Mouse (Mus musculus): ENCODE measurements around the gene Tectb. TPM values are rescaled to one million over a fixed set of nuclear protein-coding genes. Genes with fewer than 3 reads are reported as not detected.
A peak's percentile ranks its signal among the peaks of the same experiment; 100 is the strongest.
"Not testable (repeated sequence)": the region's sequence is repeated elsewhere in the genome, so short reads cannot be mapped to it uniquely, and the experiment has no call there.

Tectb gene
- polyA plus RNA-seq, 1 experiment from 2014 or later, result 0.09 TPM

DNA sequence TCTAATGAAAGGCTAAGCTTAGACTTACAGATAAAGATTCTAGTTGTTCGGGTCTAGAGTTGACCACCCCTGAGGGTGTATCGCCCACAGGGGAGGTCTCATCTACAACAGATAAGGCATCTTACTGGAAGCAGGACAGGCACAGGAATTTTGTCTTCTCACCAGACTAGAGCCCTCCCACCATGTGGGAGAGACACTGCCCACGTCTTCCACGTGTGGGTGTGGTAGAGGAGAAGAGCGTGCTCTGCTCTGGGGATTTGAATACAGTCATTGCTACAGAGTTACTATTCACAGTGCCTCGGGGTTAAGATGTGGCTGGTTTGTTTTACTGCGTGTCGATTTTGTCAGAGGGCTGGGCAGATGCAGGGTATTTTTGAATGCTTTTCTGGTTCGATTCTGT lies 33.0 kb upstream of the Tectb start:
- Histone ChIP-seq H3K36me3 (replicated peaks; ENCODE audit: insufficient read depth, low read length) (no peaks in the 10 kb centered on the region), H3K9ac (replicated peaks) (no peak overlapping the region), H3K4me1 (ENCODE audit: insufficient read depth) (peaks cover 19% of the 10 kb centered on the region), H3K4me2 (ENCODE audit: low read depth, low read length) (no peak overlapping the region), H3K4me3 (ENCODE audit: low read depth, low read length) (no peak overlapping the region), H3K27ac (ENCODE audit: low read depth) (no peak overlapping the region), H3K27me3 (ENCODE audit: insufficient read depth, low read length) (no peaks in the 10 kb centered on the region), H3K9me3 (ENCODE audit: low read length) (no peaks in the 10 kb centered on the region)
- DNase-seq (no peak), ATAC-seq (no peak)
- 65% methylated on average over 9 of the region's 9 CpGs for WGBS (ENCODE audit: insufficient replicate concordance)
- TF ChIP-seq CTCF (IDR thresholded peaks at IDR 0.05; ENCODE audit: low read depth), result no peak
- TF ChIP-seq EP300 (IDR thresholded peaks at IDR 0.05; ENCODE audit: low read depth), result no peak

DNA sequence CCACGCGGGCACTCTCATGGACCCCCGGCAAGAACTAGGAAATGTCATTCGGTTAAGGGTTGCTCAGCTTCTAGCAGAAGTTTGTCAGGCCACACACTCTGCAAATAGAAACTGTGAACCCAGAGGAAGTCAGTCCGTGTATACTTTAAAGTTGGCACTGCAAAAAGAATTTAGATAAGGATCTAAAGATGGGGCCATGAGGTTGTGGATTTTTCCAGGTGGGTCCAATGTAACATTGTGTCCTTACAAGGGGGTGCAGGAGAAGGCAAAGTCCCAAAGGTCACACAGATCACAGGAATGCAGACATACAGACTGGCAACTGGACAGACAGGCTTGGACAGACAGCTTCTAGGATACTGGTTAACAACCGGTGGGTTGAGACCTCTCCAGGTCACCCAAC lies 32.4 kb upstream of the Tectb start:
- H3K9me3 ChIP-seq (ENCODE audit: low read length), result no peaks in the 10 kb centered on the region
- ATAC-seq, result no peak
- no peak overlapping the region for H3K4me3 ChIP-seq (ENCODE audit: low read depth, low read length)
- no peak overlapping the region for H3K27ac ChIP-seq (ENCODE audit: low read depth)
- H3K4me1 ChIP-seq (ENCODE audit: insufficient read depth), result peaks cover 19% of the 10 kb centered on the region
- 43% methylated on average over 6 of the region's 6 CpGs for WGBS (ENCODE audit: insufficient replicate concordance)
- H3K27me3 ChIP-seq (ENCODE audit: insufficient read depth, low read length), result no peaks in the 10 kb centered on the region
- no peak overlapping the region for H3K9ac ChIP-seq (replicated peaks)
- no peak overlapping the region for H3K4me2 ChIP-seq (ENCODE audit: low read depth, low read length)
- DNase-seq, result no peak
- TF ChIP-seq CTCF (IDR thresholded peaks at IDR 0.05; ENCODE audit: low read depth) (no peak), EP300 (IDR thresholded peaks at IDR 0.05; ENCODE audit: low read depth) (no peak)
- no peaks in the 10 kb centered on the region for H3K36me3 ChIP-seq (replicated peaks; ENCODE audit: insufficient read depth, low read length)

DNA sequence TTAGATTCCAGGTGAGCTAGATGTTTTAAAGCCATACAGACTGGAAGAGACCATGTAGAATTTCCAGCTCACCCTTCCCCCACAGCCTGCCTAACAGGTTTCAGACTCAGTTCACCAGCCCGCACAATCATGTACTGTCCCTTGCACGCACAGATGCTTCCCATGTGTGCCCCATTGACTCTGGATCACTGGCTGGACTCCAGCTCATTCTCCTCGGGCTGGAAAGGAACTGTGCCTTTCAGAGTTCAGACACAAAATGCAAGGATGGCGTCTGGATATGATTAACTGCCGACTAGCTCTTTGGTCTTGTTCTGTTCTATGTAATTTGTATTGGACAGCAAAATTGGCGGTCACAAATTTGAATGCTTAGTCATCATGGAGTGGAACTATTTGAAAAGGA lies 30.9 kb upstream of the Tectb start:
- no peaks in the 10 kb centered on the region for H3K9me3 ChIP-seq (ENCODE audit: low read length)
- no peak overlapping the region for H3K4me2 ChIP-seq (ENCODE audit: low read depth, low read length)
- 75% methylated on average over 6 of the region's 6 CpGs for WGBS (ENCODE audit: insufficient replicate concordance)
- ATAC-seq (no peak), DNase-seq (no peak)
- no peaks in the 10 kb centered on the region for H3K27me3 ChIP-seq (ENCODE audit: insufficient read depth, low read length)
- TF ChIP-seq EP300 (IDR thresholded peaks at IDR 0.05; ENCODE audit: low read depth) (no peak), CTCF (IDR thresholded peaks at IDR 0.05; ENCODE audit: low read depth) (no peak)
- H3K27ac ChIP-seq (ENCODE audit: low read depth), result no peak overlapping the region
- H3K4me3 ChIP-seq (ENCODE audit: low read depth, low read length), result no peak overlapping the region
- no peak overlapping the region for H3K9ac ChIP-seq (replicated peaks)
- peaks cover 13% of the 10 kb centered on the region for H3K4me1 ChIP-seq (ENCODE audit: insufficient read depth)
- no peaks in the 10 kb centered on the region for H3K36me3 ChIP-seq (replicated peaks; ENCODE audit: insufficient read depth, low read length)

DNA sequence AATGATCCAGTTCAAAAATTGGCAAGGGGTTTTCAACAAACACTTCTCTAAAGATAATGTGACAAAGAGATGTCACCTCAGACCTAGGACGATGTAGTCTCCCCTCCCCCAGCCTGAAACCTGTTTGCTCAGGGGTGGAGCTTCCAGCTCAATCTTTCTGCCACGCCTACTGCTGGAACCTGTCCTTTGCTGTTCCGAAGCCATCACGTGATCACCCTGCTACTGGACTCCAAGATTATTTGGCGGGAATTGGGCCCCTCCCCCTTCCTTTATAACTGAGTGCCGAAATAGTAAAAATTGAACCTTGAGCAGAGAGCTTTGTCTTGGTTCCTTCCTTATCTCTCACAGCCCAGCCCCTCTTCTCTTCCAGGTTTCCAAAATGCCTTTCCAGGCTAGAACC lies 28.3 kb upstream of the Tectb start:
- H3K9ac ChIP-seq (replicated peaks); H3K4me1 ChIP-seq (ENCODE audit: insufficient read depth); H3K4me2 ChIP-seq (ENCODE audit: low read depth, low read length); H3K27ac ChIP-seq (ENCODE audit: low read depth); DNase-seq; H3K9me3 ChIP-seq (ENCODE audit: low read length); H3K36me3 ChIP-seq (replicated peaks; ENCODE audit: insufficient read depth, low read length); ATAC-seq; H3K27me3 ChIP-seq (ENCODE audit: insufficient read depth, low read length); H3K4me3 ChIP-seq (ENCODE audit: low read depth, low read length): not testable (repeated sequence)
- WGBS (ENCODE audit: insufficient replicate concordance), result 48% methylated on average over 5 of the region's 6 CpGs

DNA sequence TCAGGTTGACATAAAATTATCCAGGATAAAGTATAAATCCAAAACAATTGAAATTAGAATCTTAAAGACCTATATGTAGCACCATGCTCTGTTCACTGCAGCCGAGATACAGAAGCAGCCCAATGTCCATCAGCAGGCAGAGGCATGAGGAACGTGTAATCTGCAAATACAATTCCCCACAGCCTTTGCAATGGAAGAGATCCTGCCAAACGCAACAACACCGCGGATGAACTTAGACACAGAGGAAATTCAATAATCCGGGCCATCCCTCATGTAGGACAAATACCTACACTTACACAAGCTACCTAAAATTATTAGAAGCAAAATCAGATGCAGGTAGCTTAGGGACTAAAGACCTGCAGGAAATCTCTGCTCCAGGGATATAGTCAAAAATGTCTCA lies 27.6 kb upstream of the Tectb start:
- no peak for TF ChIP-seq EP300 (IDR thresholded peaks at IDR 0.05; ENCODE audit: low read depth)
- TF ChIP-seq CTCF (IDR thresholded peaks at IDR 0.05; ENCODE audit: low read depth), result no peak
- no peak for DNase-seq
- no peak overlapping the region for H3K4me2 ChIP-seq (ENCODE audit: low read depth, low read length)

DNA sequence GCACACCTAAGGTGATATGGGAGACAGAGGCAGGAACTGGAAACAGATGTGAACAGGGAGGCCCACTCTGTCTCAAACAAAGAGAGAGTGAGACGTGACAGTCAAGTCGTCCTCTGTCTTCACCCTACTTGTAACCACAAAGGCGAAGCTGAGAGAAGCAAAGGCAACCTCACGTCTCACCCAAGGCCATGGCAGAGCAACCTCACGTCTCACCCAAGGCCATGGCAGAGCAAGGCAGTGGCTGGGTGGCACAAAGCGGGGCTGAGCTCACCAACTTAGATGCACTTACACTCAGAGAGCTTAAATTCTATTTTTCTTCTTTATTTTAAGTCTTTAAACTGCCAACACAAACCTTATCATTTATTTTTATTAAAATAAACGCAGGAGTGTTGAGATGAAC lies 23.5 kb upstream of the Tectb start:
- TF ChIP-seq CTCF (IDR thresholded peaks at IDR 0.05; ENCODE audit: low read depth) (no peak), EP300 (IDR thresholded peaks at IDR 0.05; ENCODE audit: low read depth) (no peak)
- no peak overlapping the region for H3K9ac ChIP-seq (replicated peaks)
- WGBS (ENCODE audit: insufficient replicate concordance), result 76% methylated on average over 7 of the region's 7 CpGs
- no peak overlapping the region for H3K4me2 ChIP-seq (ENCODE audit: low read depth, low read length)
- no peak for DNase-seq
- no peak overlapping the region for H3K27ac ChIP-seq (ENCODE audit: low read depth)
- no peak overlapping the region for H3K4me3 ChIP-seq (ENCODE audit: low read depth, low read length)
- H3K27me3 ChIP-seq (ENCODE audit: insufficient read depth, low read length), result no peaks in the 10 kb centered on the region
- no peak for ATAC-seq
- H3K36me3 ChIP-seq (replicated peaks; ENCODE audit: insufficient read depth, low read length), result no peaks in the 10 kb centered on the region
- H3K9me3 ChIP-seq (ENCODE audit: low read length), result no peaks in the 10 kb centered on the region
- no peaks in the 10 kb centered on the region for H3K4me1 ChIP-seq (ENCODE audit: insufficient read depth)

More for the DNA sequence above, 27.6 kb upstream of the Tectb start:
- Histone ChIP-seq H3K4me3 (ENCODE audit: low read depth, low read length) (no peak overlapping the region), H3K27me3 (ENCODE audit: insufficient read depth, low read length) (no peaks in the 10 kb centered on the region), H3K27ac (ENCODE audit: low read depth) (no peak overlapping the region), H3K9ac (replicated peaks) (no peak overlapping the region), H3K4me1 (ENCODE audit: insufficient read depth) (no peaks in the 10 kb centered on the region), H3K36me3 (replicated peaks; ENCODE audit: insufficient read depth, low read length) (no peaks in the 10 kb centered on the region), H3K9me3 (ENCODE audit: low read length) (no peaks in the 10 kb centered on the region)
- 59% methylated on average over 6 of the region's 6 CpGs for WGBS (ENCODE audit: insufficient replicate concordance)
- ATAC-seq, result peak; percentile 62

DNA sequence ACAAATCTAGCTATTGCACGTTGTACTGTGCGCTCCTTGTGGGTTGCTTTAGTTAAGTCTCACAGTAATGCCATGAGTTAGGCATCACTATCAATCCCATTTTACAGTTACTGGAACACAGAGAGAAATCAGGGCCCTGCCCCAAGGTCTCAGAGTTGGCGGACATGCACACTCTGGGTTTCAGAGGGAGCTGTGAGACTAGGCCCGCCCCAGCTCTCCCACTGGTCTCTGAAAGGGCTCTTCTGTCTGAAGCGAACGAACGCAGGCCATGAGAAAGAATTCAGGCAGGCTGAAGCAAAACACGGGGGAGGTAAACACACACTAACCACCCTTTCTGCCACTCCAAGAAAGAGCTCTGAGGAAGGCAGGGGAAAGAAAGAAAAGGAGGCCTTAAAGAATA lies 21.9 kb upstream of the Tectb start:
- Histone ChIP-seq H3K36me3 (replicated peaks; ENCODE audit: insufficient read depth, low read length) (no peaks in the 10 kb centered on the region), H3K9me3 (ENCODE audit: low read length) (no peaks in the 10 kb centered on the region), H3K4me3 (ENCODE audit: low read depth, low read length) (no peak overlapping the region), H3K4me2 (ENCODE audit: low read depth, low read length) (no peak overlapping the region), H3K4me1 (ENCODE audit: insufficient read depth) (no peaks in the 10 kb centered on the region), H3K27me3 (ENCODE audit: insufficient read depth, low read length) (no peaks in the 10 kb centered on the region), H3K9ac (replicated peaks) (no peak overlapping the region), H3K27ac (ENCODE audit: low read depth) (no peak overlapping the region)
- ATAC-seq (no peak), DNase-seq (no peak)
- 75% methylated on average over 8 of the region's 8 CpGs for WGBS (ENCODE audit: insufficient replicate concordance)
- no peak for TF ChIP-seq EP300 (IDR thresholded peaks at IDR 0.05; ENCODE audit: low read depth)

Measured in liver, postnatal 0 days (tissue).